Mouse (Mus musculus) heart, postnatal 10 days (tissue): ENCODE measurements at regions not wholly inside any gene's neighbourhood (a gene's known extent, or its start where the extent isn't known, plus 50 kb on each side); places are given as distances from the start of the nearest gene placed in this dataset.
A peak's percentile ranks its signal among the peaks of the same experiment; 100 is the strongest.

Experiments used
- DNase-seq, 2 experiments: peaks; one replicate each; pipeline ENCODE4 v3.0.0; 2021
- intact Hi-C: fragments of 180-260 bp; cut with DNase I; formaldehyde crosslinking; loops from one replicate; pipeline ENCODE4 v1.15.1; 2025

DNA sequence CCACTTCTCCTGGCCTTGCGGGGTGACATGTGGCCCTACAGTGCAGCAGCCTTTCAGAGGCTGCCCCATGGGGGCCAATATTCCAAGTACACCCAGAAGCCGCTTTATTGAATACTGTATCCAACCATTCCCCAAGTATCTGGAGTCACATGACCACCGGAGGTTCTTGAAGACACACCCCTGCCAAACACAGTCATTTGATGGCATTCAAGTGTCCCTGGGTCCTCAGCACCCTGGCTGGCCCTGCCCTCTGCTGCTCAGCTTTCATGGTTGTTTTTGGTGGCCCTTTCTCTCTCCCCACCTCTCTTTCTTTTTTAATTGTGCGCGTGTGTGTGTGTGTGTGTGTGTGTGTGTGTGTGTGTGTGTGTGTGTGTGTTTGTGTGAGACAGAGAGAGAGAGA is 97.3 kb upstream of the Tmem189 start:
- intact Hi-C loops: no loop called here
- no peak for DNase-seq

DNA sequence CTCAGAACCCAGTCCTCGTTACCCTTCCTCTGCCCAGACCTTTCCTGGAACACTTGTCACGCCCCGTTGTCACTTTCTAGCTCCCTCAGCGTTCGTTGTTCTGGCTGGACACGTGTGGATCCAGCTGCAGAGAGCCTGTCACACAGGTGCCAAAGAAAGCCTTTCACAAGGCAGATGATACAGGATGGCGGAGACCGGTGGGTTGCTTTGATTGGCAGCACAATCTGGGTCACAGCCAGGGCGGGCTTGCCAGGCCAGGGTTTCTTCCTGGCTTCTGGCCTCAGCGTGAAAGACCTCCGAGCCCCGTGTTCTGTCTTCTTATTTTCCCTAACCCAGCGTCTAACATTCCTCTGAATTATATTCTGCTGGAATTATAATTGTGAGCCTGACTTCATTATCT is 94.7 kb upstream of the Tmem189 start:
- no peak for DNase-seq
- intact Hi-C loops: no loop called here

DNA sequence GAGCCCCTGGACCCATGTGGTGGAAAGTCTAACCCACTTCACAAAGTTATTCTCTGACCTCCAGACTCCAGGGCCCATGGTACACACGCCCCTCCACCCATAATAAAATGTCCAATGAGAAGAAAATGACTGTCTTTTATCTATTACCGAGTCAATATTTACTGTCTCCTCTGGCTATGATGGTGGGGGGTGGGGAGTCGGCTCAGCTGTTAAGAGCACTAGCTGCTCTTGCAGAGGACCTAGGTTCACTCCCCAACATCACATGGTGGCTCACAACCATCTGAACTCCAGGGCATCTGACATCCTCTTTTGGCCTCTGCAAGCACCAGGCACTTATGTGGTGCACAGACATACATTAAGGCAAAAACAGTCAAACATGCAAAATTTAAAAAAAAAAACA is 93.8 kb upstream of the Tmem189 start:
- intact Hi-C loops: no loop called here
- no peak for DNase-seq

DNA sequence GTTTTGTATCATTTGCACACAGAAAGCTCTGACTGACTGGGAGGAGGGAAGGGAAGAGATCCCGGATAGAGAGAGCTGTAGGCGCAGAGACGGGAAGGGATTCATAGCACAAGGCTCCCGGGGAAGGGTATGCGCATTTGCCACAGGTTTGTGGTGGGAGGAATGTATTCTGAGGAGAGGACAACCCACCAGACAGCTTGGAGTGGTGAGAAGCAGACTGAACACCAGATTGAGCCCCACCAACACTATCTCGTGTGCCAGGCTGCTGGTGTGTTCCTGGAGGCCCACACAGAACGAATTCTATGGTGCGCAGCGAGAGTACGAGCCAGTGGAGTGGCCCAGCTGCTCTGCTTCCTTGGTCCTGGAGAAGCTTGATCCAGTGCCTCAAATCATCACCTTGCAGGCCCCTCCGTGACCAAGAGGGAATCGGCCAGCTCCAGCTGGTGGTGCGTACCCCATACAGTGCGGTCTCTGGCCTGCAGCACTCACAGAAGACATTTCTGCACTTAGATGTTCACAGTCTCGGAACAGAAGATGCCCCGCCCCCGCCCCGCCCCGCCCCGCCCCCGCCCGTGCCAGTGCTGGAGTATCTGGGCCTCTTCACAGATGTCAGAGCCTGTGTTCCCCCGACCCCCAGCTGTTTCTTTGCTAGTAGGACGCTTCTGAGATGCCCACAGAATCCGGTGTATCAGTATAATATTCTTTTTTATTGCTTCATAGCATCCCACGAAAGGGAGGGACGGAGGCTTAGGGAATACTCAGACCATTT is 92.8 kb upstream of the Tmem189 start:
- intact Hi-C loops: no loop called here
- no peak for DNase-seq

DNA sequence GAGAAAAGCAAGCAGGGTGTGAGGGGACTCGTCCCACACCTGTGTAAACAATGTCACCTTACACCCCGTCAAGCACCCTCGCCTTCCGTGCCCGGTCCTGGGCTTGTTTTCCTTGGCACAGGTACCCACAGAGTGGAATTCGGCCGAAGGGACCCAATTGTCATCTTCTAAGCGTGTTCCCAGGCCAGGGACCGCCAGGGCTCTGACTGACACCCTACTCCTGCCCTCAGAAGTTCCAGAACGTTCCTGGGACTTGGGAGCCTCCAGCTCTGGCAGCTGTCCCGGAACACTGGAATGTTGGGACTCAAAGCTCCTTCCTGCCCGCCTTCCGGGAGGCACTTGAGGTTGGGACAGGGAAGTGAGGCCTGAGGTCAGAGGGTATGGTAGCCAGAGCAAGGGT is 91.9 kb upstream of the Tmem189 start:
- intact Hi-C loops: no loop called here

DNA sequence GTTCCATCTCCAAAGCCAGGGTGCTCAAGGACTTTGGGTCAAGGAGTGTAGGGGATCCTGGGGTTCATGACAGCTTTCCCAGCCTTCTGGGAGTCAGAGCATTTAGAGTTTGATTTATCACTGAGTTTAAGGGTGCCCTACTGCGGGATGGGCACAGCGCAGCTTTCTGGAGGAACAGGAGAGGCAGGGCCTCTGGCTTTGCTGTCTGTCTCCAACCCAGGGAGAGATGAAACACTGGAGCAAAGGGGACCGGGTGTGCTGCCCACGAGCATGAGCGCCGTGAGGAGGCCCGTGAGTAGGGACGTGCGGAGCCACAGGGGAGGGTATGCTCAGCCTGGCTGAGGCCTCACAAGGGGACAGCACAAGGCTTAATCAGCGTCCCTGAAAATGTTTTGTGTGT is 89.1 kb upstream of the Tmem189 start:
- DNase-seq: no peak
- intact Hi-C loops: loop anchor here (2.0 to 5.0 kb wide), 3 partner anchors 54 to 114 kb away; no protein-coding TSS in a partner anchor

More for the DNA sequence above, 91.9 kb upstream of the Tmem189 start:
- peak; percentile 78 to 84 for DNase-seq

DNA sequence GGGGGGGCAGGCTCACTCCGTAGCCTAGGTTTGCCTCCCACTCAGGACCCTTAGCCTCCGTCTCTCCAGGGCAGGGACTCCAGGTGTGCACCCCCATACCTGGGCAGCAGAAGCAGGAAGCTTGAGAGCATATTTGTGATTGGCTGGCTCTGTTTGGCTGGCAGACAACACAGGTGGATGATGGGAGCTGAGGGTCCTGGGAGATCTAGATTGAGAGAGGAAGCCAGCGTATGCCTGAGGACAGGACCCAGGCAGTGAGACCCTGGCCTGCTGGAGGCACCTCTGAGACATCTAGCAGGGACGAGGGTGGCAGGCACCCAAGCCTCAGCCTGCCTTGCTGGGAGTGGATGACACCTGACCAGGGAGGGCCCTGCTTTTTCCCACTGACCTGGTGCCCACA is 88.6 kb upstream of the Tmem189 start:
- DNase-seq: no peak
- intact Hi-C loops: loop anchor here (2.0 to 5.0 kb wide), 3 partner anchors 55 to 114 kb away; no protein-coding TSS in a partner anchor

DNA sequence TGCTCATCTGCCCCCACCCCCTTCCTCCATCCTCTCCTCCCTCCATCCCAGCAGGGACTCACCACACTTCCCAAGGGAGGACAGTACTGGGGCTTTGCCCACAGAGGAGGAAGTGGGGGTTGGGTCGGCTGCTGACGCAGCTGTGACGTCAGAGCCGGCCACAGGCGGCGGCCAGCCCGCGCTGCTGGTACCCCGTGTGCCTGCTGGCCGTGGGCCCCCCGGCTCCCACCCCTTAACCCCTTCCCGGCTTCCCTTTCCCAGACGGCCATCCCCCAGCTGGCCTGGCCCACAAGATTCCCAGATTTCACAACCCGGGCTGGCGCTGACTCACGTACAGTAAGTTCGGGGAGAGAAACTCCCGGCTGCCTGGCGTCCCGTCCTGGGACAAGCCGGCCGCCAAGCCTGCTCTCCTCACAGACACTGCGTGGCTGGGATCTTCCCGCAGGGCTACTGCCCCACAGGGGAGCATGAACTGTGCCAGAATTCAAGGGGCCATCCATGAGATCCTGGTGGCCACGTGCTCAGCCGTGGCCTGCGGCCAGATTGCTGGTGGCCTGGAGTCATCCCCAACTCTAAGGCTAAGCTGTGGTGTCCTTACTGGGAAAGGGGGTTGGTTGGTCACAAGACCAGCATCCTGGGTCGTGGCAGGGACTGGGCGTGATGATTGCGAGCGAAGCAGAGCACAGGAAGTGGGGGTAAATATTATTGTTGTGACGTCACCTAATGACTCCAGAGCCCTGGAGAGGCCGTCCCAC is 87.9 kb upstream of the Tmem189 start:
- intact Hi-C loops: loop anchor here (2.0 to 5.0 kb wide), 3 partner anchors 55 to 115 kb away; no protein-coding TSS in a partner anchor
- peak; percentile 88 to 92 for DNase-seq

DNA sequence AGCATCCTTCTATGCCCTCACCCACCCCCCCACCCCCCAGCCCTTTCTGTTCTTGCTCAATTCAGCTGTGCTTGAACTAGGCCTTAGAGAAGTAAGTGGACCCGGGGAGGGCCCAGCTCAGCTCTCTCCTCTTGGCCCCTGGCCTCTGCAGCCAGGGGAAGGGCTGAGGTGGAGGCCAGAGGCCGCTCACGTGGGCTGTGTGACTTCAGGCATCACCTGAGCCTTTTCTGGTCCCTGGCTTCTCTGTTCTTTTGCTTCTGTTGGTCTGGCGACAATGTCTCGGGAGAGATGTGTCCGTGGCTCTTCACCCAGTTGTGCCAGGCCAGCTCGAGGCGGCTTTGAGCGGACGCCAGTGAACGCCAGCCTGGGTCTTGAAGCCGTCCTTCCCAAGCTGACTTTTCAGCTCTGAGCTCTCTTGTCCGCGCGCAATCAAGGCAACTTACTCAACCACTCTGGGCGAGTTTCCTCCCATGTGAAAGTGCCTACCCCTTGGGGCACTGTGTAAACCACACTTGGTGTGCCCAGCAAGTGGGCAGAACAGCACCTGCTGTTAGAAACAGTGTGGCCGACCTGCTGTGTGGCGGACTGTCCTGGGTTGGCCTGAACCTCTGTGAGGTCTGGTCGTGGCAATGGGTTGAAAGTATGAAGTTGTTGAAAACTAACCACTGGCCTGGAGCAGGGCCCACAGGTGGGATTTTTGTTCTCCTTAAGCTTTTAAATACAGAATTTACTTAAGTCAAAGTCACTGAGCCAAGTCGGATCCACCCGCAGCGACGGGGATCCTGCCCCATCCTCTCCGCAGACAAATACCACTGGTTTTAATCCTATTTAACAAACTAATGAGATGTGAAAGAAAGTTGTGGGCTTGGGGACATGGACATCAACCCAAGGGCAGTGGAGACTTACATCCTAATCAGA is 86.9 kb upstream of the Tmem189 start:
- intact Hi-C loops: loop anchor here (5.0 kb wide), 2 partner anchors 84 to 116 kb away; no protein-coding TSS in a partner anchor
- DNase-seq: no peak

DNA sequence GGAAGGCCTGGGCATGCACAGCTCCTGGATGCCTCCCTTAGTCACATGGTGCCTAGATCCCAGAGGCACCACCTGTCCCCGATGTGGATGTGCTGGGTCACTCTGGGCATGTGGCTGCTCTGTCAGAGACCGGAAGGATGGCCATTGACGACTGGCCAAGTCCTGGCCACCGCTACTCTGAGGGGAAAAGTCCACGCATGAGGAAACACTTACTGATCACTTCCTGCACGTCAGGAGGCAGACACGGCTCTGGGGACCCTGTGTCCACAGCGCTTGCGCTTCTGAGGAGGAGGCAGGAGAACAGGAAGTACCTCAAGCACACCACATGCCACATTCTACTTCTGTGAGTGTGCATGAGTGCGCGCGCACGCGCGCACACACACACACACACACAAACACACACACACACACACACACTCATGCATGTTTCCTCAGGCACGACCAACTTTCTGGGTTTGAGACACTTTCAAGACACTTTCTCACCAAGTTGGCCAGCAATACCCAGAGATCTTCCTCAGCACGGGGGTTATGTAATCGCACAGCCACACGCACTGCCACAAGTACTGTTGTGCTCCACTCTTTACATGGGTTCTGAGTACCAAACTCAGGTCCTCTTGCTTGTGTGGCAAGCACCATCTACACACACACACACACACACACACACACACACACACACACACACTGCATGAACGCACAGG is 85.7 kb upstream of the Tmem189 start:
- no peak for DNase-seq

DNA sequence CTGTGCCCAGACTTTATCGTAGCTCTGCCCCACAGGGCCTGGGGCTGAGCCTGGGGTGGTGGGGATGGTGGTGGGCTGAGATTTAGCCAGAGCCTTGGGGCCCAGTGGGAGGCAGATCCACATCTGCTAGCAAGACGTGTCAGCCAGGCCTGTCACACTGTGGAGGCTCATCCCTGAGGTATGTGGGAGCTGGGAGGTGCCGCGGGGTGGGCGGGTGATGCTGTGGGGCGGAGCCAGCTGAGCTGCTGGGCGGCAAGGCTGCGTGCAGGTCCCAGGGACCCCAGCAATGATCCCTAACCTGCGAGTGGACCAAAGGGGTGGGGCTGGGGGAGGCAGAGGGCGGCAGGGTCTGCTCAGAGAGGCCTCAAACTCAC is 85.2 kb upstream of the Tmem189 start:
- intact Hi-C loops: loop anchor here (5.0 kb wide), 2 partner anchors 82 to 118 kb away; no protein-coding TSS in a partner anchor
- DNase-seq: no peak

More for the DNA sequence above, 85.7 kb upstream of the Tmem189 start:
- intact Hi-C loops: loop anchor here (5.0 kb wide), 2 partner anchors 83 to 117 kb away; no protein-coding TSS in a partner anchor

DNA sequence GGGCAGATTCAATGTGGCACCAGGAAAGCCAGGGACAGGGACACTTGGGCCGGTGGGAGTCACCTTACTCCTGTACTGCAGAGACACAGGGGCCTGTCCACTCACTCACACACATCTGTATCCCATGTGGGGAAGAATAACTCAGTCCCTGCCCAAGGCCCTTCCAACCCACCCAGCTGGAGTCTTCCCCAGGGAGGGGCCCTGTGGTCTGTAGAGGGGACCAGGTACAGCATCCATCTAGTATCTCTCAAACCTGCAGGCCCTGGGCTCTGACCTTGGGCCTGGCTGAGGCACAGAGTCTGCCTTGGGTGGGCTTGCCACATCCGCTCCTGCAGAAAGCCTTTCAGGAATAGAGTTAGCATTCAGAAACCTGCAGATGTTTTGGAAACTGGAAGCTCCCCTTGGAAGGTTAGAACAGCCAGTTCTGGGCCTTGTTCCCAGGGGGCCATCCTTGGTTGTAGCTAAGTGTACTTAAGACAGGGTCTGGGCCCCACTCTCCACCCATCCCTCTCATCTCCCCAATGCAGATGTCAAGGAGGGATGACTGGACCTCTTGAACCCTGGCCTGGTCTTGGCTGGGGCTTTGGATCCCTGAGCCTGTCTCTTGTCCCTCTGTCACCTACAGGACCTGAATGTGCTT is 84.7 kb upstream of the Tmem189 start:
- intact Hi-C loops: no loop called here
- no peak for DNase-seq

DNA sequence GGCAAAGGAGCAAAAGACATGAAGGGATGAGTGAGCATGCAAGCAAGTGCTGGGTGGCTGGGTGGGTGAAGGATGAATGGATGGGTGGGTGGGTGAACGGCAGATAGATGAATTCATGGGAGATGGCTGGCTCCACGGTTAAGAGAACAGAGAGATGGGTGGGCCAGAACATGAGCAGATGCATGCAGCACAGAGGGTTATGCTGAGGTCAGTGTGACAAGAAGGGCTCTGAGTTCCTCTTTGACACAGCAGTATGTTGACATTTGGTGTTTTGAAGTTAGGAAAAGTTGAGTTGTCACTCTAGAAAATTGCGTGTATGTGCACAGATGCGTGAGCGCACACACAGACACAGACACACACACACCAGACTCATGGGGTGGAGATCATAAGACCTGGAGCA is 83.2 kb upstream of the Tmem189 start:
- intact Hi-C loops: no loop called here
- DNase-seq: no peak

DNA sequence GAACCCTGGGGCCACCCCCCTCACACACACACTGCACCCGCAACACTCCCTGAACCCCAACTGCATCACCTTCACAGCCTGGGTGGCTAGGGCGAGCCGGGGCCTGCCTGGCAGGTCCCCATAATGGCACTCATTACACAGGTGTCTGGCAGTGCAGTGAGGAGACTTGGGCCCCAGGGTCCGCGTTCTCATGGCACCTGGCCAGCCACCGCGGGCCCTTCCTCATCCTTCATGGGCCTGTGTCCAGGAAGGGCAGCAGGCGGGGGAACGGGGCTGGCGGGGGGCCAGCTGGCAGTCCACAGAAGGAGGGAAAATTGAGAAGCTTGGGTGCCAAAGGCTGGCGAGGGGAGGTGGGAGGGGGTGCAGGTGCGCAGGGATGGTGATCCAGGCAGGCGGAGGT is 78.3 kb upstream of the Tmem189 start:
- DNase-seq: no peak
- intact Hi-C loops: no loop called here

DNA sequence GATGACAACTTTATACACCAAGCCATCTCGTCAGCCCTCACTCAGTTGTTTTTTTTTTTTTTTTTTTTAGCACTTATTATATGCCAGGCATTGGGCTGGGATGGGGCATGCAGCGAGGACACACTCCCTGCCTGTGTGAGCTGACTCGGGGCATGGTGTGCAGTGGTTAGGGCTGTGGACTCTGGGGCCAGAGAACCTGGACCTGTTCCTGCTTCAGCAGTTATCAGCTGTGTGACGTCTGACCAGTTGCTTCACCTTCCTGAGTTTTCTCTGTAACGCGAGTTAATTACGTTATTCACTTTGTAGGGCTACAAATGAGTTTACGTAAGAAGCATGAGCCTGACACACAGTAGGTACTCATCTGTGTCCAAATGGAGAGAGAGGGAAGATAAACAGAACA is 77.7 kb upstream of the Tmem189 start:
- DNase-seq: no peak
- intact Hi-C loops: no loop called here

DNA sequence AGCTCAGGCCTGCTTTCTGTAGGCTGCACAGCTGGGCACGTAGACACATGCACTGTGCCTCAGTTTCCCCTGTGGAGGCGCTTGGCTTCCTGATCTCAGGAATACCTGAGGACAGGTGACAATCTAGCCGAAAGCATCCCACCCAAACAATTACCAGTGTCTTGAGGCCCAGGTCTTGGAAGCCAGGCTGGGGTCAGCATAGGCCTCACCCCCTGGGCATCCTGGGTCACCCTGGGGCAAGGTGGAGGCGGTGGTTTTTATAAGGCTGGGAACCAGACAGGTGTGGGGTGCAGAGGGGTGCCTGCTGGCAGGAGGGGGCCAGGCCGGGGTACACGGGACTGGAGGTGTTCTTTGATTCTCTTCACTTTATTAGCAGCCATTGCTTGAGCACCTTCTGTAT is 76.2 kb upstream of the Tmem189 start:
- intact Hi-C loops: loop anchor here (1.0 kb wide), 1 partner anchor 37 kb away; no protein-coding TSS in a partner anchor
- DNase-seq: no peak

DNA sequence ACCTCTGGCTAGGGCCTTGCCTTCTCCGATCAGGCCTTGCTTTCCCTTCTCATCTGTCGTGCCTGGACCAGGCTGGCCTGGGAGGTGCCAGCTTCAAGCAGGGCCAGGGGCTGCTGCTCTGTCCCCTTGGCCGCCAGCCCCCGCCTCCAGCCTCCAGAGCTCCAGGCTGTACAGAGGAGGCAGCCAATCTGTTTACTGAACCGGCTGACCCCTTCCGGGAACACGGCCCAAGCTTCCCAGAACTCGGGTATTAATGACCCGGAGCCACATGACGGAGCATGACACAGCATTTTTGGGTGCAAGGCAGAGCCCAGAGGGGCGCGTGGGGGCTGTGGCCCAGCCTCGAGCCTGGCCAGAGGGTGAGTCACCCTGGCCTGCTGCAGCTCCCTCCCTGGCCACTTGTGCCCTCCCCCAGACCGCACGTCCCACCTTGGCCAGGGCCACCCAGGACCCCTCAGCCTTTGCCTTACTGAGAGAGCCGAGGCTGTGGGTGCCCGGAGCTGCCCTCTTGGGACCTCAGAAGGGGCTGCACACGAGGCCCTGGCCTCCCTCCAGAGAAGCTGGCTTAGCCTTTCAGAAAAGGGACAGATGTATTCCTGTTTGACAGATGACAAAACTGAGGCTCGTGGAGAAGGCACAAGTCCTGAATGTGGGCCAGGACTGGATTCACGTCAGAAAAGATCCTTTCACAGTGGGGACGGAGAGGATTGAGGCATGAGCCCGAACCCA is 75.6 kb upstream of the Tmem189 start:
- peak; percentile 96 to 97 for DNase-seq
- intact Hi-C loops: no loop called here

DNA sequence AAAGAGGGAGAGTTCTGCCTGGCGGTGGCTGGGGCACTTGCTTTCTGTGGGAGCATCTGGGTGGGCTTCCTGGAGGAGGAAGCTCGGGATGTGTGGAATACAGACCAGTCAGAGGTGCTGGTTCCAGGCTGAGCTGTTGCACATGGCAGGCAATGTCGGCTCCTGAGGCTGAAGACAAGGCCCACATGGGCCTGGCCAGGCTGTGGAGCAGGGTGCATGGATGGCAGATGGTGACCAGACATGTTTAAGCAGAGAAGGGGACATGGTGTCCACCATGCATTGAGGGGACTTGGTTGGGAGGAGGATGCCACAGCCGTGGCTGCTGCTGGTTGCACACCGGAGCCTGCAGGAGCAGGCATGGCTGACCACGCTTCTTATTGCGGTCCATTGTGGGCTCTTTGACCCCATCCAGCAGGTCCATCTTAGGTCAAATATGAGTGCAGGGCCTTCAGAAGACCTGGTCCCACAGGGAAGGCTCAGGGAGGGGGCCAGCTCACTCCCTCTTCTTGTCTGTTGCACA is 74.3 kb upstream of the Tmem189 start:
- intact Hi-C loops: loop anchor here (5.0 kb wide), 1 partner anchor 72 kb away; no protein-coding TSS in a partner anchor
- no peak for DNase-seq
